In genomic region chr13:64439471-64439870, GRCm38 (mm10) we compare ENCODE assay signal across 23 mouse cellular contexts. TPM values are rescaled to one million over a fixed set of nuclear protein-coding genes. Genes with fewer than 3 reads are reported as not detected.
DNase-seq lines count a peak whose midpoint lies in the region; ATAC-seq and TF ChIP-seq lines count a peak whose summit lies in the region.
"Had no signal": no experiment of that assay in that cellular context is flagged by ENCODE, and none has a peak within 500 bp of the region (broad histone marks: within the 10 kb centered on the region; RNA-seq: fewer than 3 reads in every experiment).

No protein-coding gene starts in this region.

- no peak for TF ChIP-seq EP300 in lung, postnatal 0 days (IDR thresholded peaks at IDR 0.05)

- H3K4me2 ChIP-seq in forebrain, embryonic 15.5 days (replicated peaks): no peak overlapping the region
- no peak overlapping the region for H3K4me2 ChIP-seq in forebrain, embryonic 11.5 days (ENCODE audit: low read depth, low read length, severe bottlenecking)
- H3K4me2 ChIP-seq in lung, postnatal 0 days (replicated peaks; ENCODE audit: low read depth, low read length): no peak overlapping the region
- H3K4me2 ChIP-seq: heart, embryonic 13.5 days; liver, embryonic 13.5 days; neural tube, embryonic 12.5 days had no signal

- no peak overlapping the region for H3K9ac ChIP-seq in forebrain, embryonic 15.5 days (replicated peaks)
- H3K9ac ChIP-seq in forebrain, embryonic 11.5 days (ENCODE audit: low read length): no peak overlapping the region
- H3K9ac ChIP-seq in lung, postnatal 0 days (replicated peaks; ENCODE audit: low read depth): no peak overlapping the region
- H3K9ac ChIP-seq: heart, embryonic 13.5 days; liver, embryonic 13.5 days; neural tube, embryonic 12.5 days had no signal

- H3K27me3 ChIP-seq in forebrain, embryonic 15.5 days: no peaks in the 10 kb centered on the region
- no peaks in the 10 kb centered on the region for H3K27me3 ChIP-seq in forebrain, embryonic 11.5 days (ENCODE audit: control insufficient read depth, insufficient read depth, low read length)
- no peaks in the 10 kb centered on the region for H3K27me3 ChIP-seq in lung, postnatal 0 days (replicated peaks; ENCODE audit: insufficient read depth, low read length)
- H3K27me3 ChIP-seq: heart, embryonic 13.5 days; liver, embryonic 13.5 days; neural tube, embryonic 12.5 days had no signal

- H3K36me3 ChIP-seq in forebrain, embryonic 15.5 days: peaks cover 5% of the 10 kb centered on the region; the same call in 1 of the 2 replicates
- H3K36me3 ChIP-seq in forebrain, embryonic 11.5 days (ENCODE audit: control insufficient read depth, insufficient read depth, low read length): no peaks in the 10 kb centered on the region
- H3K36me3 ChIP-seq in lung, postnatal 0 days (ENCODE audit: insufficient read depth, low read length): no peaks in the 10 kb centered on the region
- H3K36me3 ChIP-seq: heart, embryonic 13.5 days; neural tube, embryonic 12.5 days had no signal

- no peak for DNase-seq in forebrain, embryonic 11.5 days (ENCODE audit: low spot score)
- peak; percentile 18 for DNase-seq in lung, postnatal 0 days (ENCODE audit: low spot score)
- no peak for DNase-seq in lung, adult 18-20 months
- DNase-seq in 3T3-L1 (ENCODE audit: low read depth, low spot score): peak; percentile 62
- DNase-seq in layer of hippocampus, postnatal 25 days (ENCODE audit: extremely low spot score in 1 of 2, low spot score in 1 of 2): no peak

- TF ChIP-seq CTCF in lung, postnatal 0 days (IDR thresholded peaks at IDR 0.05): no peak

- no peak overlapping the region for H3K27ac ChIP-seq in forebrain, embryonic 15.5 days (replicated peaks)
- H3K27ac ChIP-seq in forebrain, embryonic 11.5 days (ENCODE audit: low read depth, low read length): no peak overlapping the region
- no peak overlapping the region for H3K27ac ChIP-seq in lung, postnatal 0 days (ENCODE audit: low read length)
- H3K27ac ChIP-seq: embryonic facial prominence, embryonic 10.5 days; heart, embryonic 13.5 days; hindbrain, postnatal 0 days; limb, embryonic 10.5 days; liver, embryonic 13.5 days; neural tube, embryonic 12.5 days had no signal

- H3K4me3 ChIP-seq in forebrain, embryonic 15.5 days: no peak overlapping the region
- no peak overlapping the region for H3K4me3 ChIP-seq in forebrain, embryonic 11.5 days (ENCODE audit: low read depth, low read length)
- H3K4me3 ChIP-seq in lung, postnatal 0 days (ENCODE audit: low read depth, low read length): no peak overlapping the region
- H3K4me3 ChIP-seq: embryonic facial prominence, embryonic 10.5 days; heart, embryonic 13.5 days; limb, embryonic 10.5 days; liver, embryonic 13.5 days; neural tube, embryonic 12.5 days had no signal

- no peaks in the 10 kb centered on the region for H3K9me3 ChIP-seq in forebrain, embryonic 15.5 days
- no peaks in the 10 kb centered on the region for H3K9me3 ChIP-seq in forebrain, embryonic 11.5 days (ENCODE audit: control insufficient read depth, low read length)
- no peaks in the 10 kb centered on the region for H3K9me3 ChIP-seq in lung, postnatal 0 days (ENCODE audit: low read length)
- H3K9me3 ChIP-seq: embryonic facial prominence, embryonic 10.5 days; heart, embryonic 13.5 days; limb, embryonic 10.5 days; liver, embryonic 13.5 days; neural tube, embryonic 12.5 days had no signal

- H3K4me1 ChIP-seq in forebrain, embryonic 15.5 days: no peaks in the 10 kb centered on the region
- no peaks in the 10 kb centered on the region for H3K4me1 ChIP-seq in forebrain, embryonic 11.5 days (replicated peaks; ENCODE audit: control insufficient read depth, insufficient read depth, low read length)
- H3K4me1 ChIP-seq in lung, postnatal 0 days (ENCODE audit: insufficient read depth, low read depth, low read length): no peaks in the 10 kb centered on the region
- H3K4me1 ChIP-seq: heart, embryonic 13.5 days; limb, embryonic 10.5 days; neural tube, embryonic 12.5 days had no signal

- ATAC-seq in forebrain, embryonic 15.5 days (replicated peaks): 0 out of 2 replicates have a peak, but pooled peaks have one; percentile 8
- no peak; the same call in 1 of the 2 replicates for ATAC-seq in forebrain, embryonic 11.5 days (replicated peaks; ENCODE audit: low FRiP score)
- peak; percentile 10; the same call in 1 of the 2 replicates for ATAC-seq in lung, postnatal 0 days
- peak; percentile 19 for ATAC-seq in inflammation-experienced regulatory T-cells, adult 6 months

- 81% methylated on average over 5 of the region's 5 CpGs for WGBS in forebrain, embryonic 15.5 days
- 78% methylated on average over 5 of the region's 5 CpGs for WGBS in forebrain, embryonic 11.5 days
- WGBS in lung, postnatal 0 days: 50% methylated on average over 5 of the region's 5 CpGs

RNA-seq across cellular contexts. Expression of gene Cdk20, which starts 7.4 kb away (rescaled TPM):
- 25.1 and 25.4 TPM in 2 replicates for polyA plus RNA-seq in forebrain, embryonic 15.5 days (2015; fragmentation: Nextera tagmentation; extraction: Ambion mirVana)
- polyA plus RNA-seq in forebrain, embryonic 11.5 days (2014; fragmentation: Nextera tagmentation; extraction: Ambion mirVana): 9.4 and 9.5 TPM in 2 replicates
- polyA plus RNA-seq in lung, postnatal 0 days (2015; fragmentation: Nextera tagmentation; extraction: Ambion mirVana): 7.5 TPM in 2 replicates
- polyA plus RNA-seq in inflammation-experienced regulatory T-cells, adult 6 months (2017; shearing (Covaris generic)): 1 to 10 TPM; 1.1 to 5.9 (median 3.5) TPM
- total RNA-seq in layer of hippocampus, postnatal 25 days (2021): 10 to 100 TPM; 10.2 to 10.5 TPM

RNA-seq across cellular contexts. Expression of gene Fam240b, which starts 58.1 kb away (rescaled TPM):
- polyA plus RNA-seq in forebrain, embryonic 15.5 days (2015; fragmentation: Nextera tagmentation; extraction: Ambion mirVana): not detected in 2 replicates
- polyA plus RNA-seq in forebrain, embryonic 11.5 days (2014; fragmentation: Nextera tagmentation; extraction: Ambion mirVana): not detected in 2 replicates
- not detected in 2 replicates for polyA plus RNA-seq in lung, postnatal 0 days (2015; fragmentation: Nextera tagmentation; extraction: Ambion mirVana)
- polyA plus RNA-seq in inflammation-experienced regulatory T-cells, adult 6 months (2017; shearing (Covaris generic)): not detected
- total RNA-seq in layer of hippocampus, postnatal 25 days (2021): not detected
- total RNA-seq: adrenal gland, adult 8-10 months; common myeloid progenitor, adult 5-6 weeks; granulocyte monocyte progenitor cell, adult 5-6 weeks; heart, postnatal 25 days; hindbrain, postnatal 0 days; layer of hippocampus, adult 8-10 months; left cerebral cortex, adult 8-10 months; midbrain, postnatal 0 days had no signal
- polyA plus RNA-seq: embryonic facial prominence, embryonic 10.5 days; heart, embryonic 13.5 days; limb, embryonic 10.5 days; liver, embryonic 13.5 days; lung, embryonic 16.5 days; midbrain, postnatal 0 days; neural tube, embryonic 12.5 days; small intestine, adult 2 months; testis, adult 2 months had no signal

Comparison
In these comparisons a context has a peak if more than half of its experiments do, and no peak if none do; other contexts are left out.
1. DNase-seq: peak in lung, postnatal 0 days (single experiment) and 3T3-L1 (single experiment); none in forebrain, embryonic 11.5 days (single experiment), lung, adult 18-20 months (0 of 2) and layer of hippocampus, postnatal 25 days (0 of 2).